Mouse (Mus musculus) brown adipose tissue, adult 24 weeks (tissue): ENCODE data around the gene Gpr155. TPM values are rescaled to one million over a fixed set of nuclear protein-coding genes. Genes with fewer than 3 reads are reported as not detected.

Experiments used
- H3K27ac ChIP-seq: fragments of 200-500 bp; replicated peaks from 2 replicates; pipeline ENCODE4 v1.5.1; 2012; ENCODE audit warnings: low read depth, mild to moderate bottlenecking, low read length
- H3K4me1 ChIP-seq: fragments of 200-500 bp; 2 replicates; pipeline ENCODE4 v1.6.1; 2012; ENCODE audit warnings: low read length, mixed read lengths; ENCODE audit not compliant: control insufficient read depth, insufficient read depth, insufficient read length
- H3K4me3 ChIP-seq: fragments of 200-500 bp; 2 replicates; pipeline ENCODE4 v1.5.1; 2012; ENCODE audit warnings: low read depth, mild to moderate bottlenecking, low read length, moderate library complexity; ENCODE audit not compliant: insufficient read depth
- polyA plus RNA-seq: library from polyadenylated mRNA; stranded (reverse); fragments of >200 nt; gene quantifications from 2 replicates; pipeline ENCODE4 v1.2.4, GENCODE M21; 2012; ENCODE audit not compliant: missing spikeins, insufficient read depth, insufficient read length

The Gpr155 gene
- polyA plus RNA-seq, 1 experiment: 3.8 TPM

DNA sequence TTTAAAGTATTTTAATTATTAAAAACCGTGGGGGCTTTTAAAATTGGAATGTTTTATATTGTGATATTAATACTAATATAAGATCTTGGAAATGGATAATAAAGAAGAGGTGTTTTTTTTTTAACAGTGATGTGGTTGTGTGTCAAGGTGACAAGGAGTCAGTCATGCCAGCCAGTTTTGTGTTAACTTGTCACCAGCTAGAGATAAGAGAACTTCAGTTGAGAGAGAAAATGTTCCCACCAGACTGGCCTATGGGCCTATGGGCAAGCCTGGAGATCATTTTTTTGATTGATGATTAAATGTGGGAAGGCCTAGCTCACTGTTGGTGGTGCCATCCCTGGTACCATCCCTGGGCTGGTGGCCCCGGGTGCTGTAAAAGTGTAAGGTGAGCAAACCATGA is 25.8 kb downstream of the Gpr155 start:
- Histone ChIP-seq H3K27ac (no peak overlapping the region), H3K4me1 (no peaks in the 10 kb centered on the region), H3K4me3 (no peak overlapping the region)

DNA sequence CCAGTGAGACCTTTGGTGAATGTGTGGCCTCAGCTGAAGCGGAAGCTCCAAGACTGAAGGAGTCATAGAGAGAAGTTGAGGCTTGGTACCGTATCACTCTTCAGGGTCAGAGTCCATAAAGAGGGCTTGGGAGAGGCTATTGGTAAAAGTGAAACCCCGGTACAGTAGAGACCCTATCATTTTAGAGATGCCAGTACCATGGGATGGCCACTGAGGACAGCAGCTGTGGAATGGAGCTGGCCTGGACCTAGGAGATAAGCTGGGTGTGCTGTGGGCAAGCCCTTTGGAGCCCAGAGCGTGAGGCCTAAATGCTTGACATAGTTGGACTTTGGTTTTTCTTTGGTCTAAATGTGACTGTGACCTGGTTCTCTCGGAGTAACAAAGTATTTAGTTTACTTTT is 26.4 kb downstream of the Gpr155 start:
- no peaks in the 10 kb centered on the region for H3K4me1 ChIP-seq
- H3K27ac ChIP-seq: no peak overlapping the region
- no peak overlapping the region for H3K4me3 ChIP-seq

GRCm38 (mm10) chr2:73357004-73357403 is 29.4 kb downstream of the Gpr155 start:
- no peak overlapping the region for H3K27ac ChIP-seq
- no peak overlapping the region for H3K4me3 ChIP-seq
- no peaks in the 10 kb centered on the region for H3K4me1 ChIP-seq

GRCm38 (mm10) chr2:73351927-73352374 is 34.4 kb downstream of the Gpr155 start:
- no peak overlapping the region for H3K27ac ChIP-seq

GRCm38 (mm10) chr2:73351496-73351895 is 34.9 kb downstream of the Gpr155 start:
- no peak overlapping the region for H3K4me3 ChIP-seq
- H3K4me1 ChIP-seq: no peaks in the 10 kb centered on the region
- H3K27ac ChIP-seq: no peak overlapping the region

More at GRCm38 (mm10) chr2:73351927-73352374, 34.4 kb downstream of the Gpr155 start:
- Histone ChIP-seq H3K4me1 (no peaks in the 10 kb centered on the region), H3K4me3 (no peak overlapping the region)

DNA sequence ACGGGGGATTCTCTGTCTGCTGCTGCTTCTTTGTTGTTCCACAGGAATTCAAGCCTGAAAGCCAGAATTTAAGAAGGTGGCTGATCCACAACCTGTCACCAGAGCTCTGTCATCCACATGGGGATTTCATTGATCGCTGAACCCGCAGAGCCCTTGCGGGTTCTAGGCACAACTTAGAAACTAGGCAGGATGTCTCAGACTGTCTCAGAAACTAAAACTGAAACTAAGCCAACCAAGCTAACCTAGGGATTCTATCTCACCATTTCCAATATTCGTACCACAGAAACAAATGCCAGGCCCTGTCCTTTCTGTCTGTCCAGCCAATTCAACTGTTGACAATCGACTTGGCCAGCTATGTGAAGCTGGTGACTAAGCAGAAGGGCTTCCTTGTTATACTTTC is 38.2 kb downstream of the Gpr155 start:
- no peak overlapping the region for H3K4me3 ChIP-seq
- H3K27ac ChIP-seq: no peak overlapping the region
- H3K4me1 ChIP-seq: no peaks in the 10 kb centered on the region

- no peak overlapping the region for H3K4me3 ChIP-seq
- H3K4me1 ChIP-seq: no peaks in the 10 kb centered on the region
- no peak overlapping the region for H3K27ac ChIP-seq
Measured at GRCm38 (mm10) chr2:73347766-73348165, 38.6 kb downstream of the Gpr155 start.

DNA sequence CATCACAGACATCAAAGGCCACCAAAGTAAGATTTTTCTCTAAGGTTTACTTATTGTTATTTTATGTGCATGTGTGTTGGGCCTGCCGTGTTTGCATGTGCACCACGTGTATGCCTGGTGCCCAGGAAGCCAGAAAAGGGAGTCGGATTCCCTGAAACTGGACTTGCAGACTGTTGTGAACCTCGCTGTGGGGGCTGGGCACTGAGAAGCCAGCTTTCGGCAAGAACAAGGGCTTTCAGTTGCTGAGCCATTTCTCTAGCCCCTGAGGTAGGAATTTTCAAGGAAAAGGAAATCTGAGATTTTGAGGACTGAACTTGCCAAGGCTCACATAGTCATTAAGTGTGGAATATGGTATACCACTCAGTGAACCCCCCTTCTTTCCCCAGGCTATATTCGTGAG is 39.2 kb downstream of the Gpr155 start:
- Histone ChIP-seq H3K4me3 (no peak overlapping the region), H3K4me1 (no peaks in the 10 kb centered on the region), H3K27ac (no peak overlapping the region)

GRCm38 (mm10) chr2:73346345-73347086 is 39.9 kb downstream of the Gpr155 start:
- Histone ChIP-seq H3K4me1 (no peaks in the 10 kb centered on the region), H3K27ac (no peak overlapping the region), H3K4me3 (no peak overlapping the region)

DNA sequence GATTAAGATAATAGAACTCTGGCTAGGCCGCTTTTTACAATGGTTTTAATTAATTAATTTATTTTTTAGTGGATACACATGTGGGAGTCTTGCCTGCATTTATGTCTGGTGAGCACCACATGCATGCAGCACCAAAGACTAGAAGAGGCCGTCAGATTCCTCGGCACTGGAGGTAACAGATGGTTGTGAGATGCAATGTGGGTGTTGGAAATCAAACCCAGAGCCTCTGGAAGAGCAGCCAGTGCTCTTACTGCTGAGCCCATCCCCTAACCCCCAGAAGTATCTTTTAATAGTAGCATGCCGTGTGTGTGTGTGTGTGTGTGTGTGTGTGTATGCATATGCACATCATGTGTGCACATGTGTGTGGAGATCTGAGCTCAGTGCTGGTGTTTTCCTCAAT is 41.2 kb downstream of the Gpr155 start:
- Histone ChIP-seq H3K27ac (no peak overlapping the region), H3K4me3 (no peak overlapping the region), H3K4me1 (no peaks in the 10 kb centered on the region)

DNA sequence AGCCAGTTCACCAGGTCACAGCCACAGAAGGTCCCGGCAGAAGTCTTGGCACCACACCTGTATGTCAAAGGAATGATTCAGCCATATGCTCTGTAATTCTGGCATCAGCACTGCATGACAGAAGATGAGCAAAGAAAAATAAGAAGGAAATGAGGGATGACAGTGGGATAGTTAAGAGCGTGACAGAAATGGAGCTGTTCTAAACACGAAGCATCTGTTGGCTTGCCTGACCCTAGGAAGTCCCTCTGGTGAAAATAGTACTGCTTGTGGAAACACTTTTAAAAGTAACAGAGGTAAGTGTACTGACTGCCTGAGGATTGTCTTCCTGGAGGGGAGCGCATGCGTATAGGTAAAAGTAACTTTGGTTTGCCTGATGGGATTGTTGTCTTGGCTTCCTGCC is 42.7 kb downstream of the Gpr155 start:
- Histone ChIP-seq H3K4me1 (no peaks in the 10 kb centered on the region), H3K27ac (no peak overlapping the region), H3K4me3 (no peak overlapping the region)

GRCm38 (mm10) chr2:73338415-73338814 is 48.0 kb downstream of the Gpr155 start:
- Histone ChIP-seq H3K4me3 (no peak overlapping the region), H3K27ac (no peak overlapping the region), H3K4me1 (no peaks in the 10 kb centered on the region)

DNA sequence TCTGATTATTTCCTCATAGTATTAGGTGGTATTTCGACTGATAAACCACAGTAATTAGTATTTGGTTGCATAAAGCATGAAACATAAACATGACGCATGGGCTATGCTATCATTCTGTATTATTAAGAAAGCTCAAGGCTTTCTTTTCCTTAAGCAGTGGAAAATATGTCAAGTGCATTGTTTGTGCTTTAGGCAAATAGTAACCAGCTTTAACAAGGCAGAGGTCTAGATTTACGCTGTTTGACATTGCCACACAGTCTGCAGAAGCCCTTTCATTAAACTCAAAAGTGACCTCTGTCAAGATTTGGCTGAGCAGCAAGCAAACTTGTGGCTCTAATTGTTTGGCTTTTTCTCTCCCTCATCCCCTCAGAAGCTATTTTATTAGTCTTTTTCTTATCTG is 50.4 kb downstream of the Gpr155 start:
- no peak overlapping the region for H3K27ac ChIP-seq
- no peak overlapping the region for H3K4me3 ChIP-seq
- H3K4me1 ChIP-seq: no peaks in the 10 kb centered on the region

DNA sequence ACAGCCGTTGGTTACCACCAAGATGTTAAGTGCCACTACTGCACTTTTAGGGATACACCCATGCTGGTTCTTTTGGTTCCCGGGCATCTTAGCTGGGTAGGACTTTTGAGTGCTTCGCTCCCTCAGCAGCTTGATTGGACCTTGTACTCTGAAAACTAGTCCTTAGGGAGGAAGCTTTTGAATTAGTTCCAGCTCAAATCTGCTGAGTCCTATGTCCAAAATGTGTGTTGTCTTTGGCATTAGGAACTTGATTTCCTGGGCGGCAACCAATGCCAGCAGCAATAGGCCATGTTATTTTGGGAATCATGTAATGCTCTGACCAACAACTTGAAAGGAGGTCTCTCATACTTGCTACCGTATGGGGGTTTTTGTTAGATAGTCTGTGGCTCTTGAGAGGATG is 60.5 kb downstream of the Gpr155 start:
- Histone ChIP-seq H3K4me3 (no peak overlapping the region), H3K27ac (no peak overlapping the region), H3K4me1 (no peaks in the 10 kb centered on the region; the same call in 1 of the 2 replicates)

GRCm38 (mm10) chr2:73322991-73323390 is 63.4 kb downstream of the Gpr155 start:
- Histone ChIP-seq H3K27ac (no peak overlapping the region), H3K4me1 (no peaks in the 10 kb centered on the region; the same call in 1 of the 2 replicates), H3K4me3 (no peak overlapping the region)

- H3K4me1 ChIP-seq: no peaks in the 10 kb centered on the region
- no peak overlapping the region for H3K4me3 ChIP-seq
- no peak overlapping the region for H3K27ac ChIP-seq
Measured at GRCm38 (mm10) chr2:73319218-73319617, 67.2 kb downstream of the Gpr155 start.
